Mouse (Mus musculus) heart, embryonic 13.5 days (tissue): ENCODE data around the gene Tap2. TPM values are rescaled to one million over a fixed set of nuclear protein-coding genes. Genes with fewer than 3 reads are reported as not detected.

Experiments used
- ATAC-seq: fragments of 200-750 bp; cut with Nextera tagmentation; 2 replicates; pipeline ENCODE4 v1.8.0; 2017; ENCODE audit warnings: moderate TSS enrichment; ENCODE audit not compliant: insufficient number of reproducible peaks, low FRiP score, low TSS enrichment; ENCODE audit errors: extremely low read depth
- H3K27ac ChIP-seq: fragments of 300-500 bp; sonication (generic); replicated peaks from 2 replicates; pipeline ENCODE4 v1.5.1; 2015; ENCODE audit warnings: moderate library complexity, mild to moderate bottlenecking, inconsistent platforms
- H3K27me3 ChIP-seq: fragments of 300-500 bp; sonication (generic); replicated peaks from 2 replicates; pipeline ENCODE4 v1.6.1; 2015; ENCODE audit warnings: mild to moderate bottlenecking, inconsistent platforms
- H3K36me3 ChIP-seq: fragments of 300-500 bp; sonication (generic); 2 replicates; pipeline ENCODE4 v1.6.1; 2015; ENCODE audit warnings: mild to moderate bottlenecking, inconsistent platforms
- H3K4me1 ChIP-seq: fragments of 300-500 bp; sonication (generic); 2 replicates; pipeline ENCODE4 v1.6.1; 2015; ENCODE audit warnings: inconsistent platforms
- H3K4me2 ChIP-seq: fragments of 300-500 bp; sonication (generic); 2 replicates; pipeline ENCODE4 v1.6.1; 2015; ENCODE audit warnings: inconsistent platforms, mild to moderate bottlenecking, moderate library complexity
- H3K4me3 ChIP-seq: fragments of 300-500 bp; sonication (generic); 2 replicates; pipeline ENCODE4 v1.5.1; 2015; ENCODE audit warnings: moderate library complexity, mild to moderate bottlenecking, inconsistent platforms
- H3K9ac ChIP-seq: fragments of 300-500 bp; sonication (generic); 2 replicates; pipeline ENCODE4 v1.6.1; 2015; ENCODE audit warnings: inconsistent platforms, mild to moderate bottlenecking, moderate library complexity
- H3K9me3 ChIP-seq: fragments of 300-500 bp; sonication (generic); 2 replicates; pipeline ENCODE4 v1.6.1; 2016; ENCODE audit warnings: inconsistent platforms
- WGBS: fragments of 180-500 bp; shearing (Covaris S2); methylation state at CpG from one replicate; pipeline ENCODE4 v1.1.7; 2015; ENCODE audit warnings: mixed read lengths; 5-methylcytosine and 5-hydroxymethylcytosine counted together
- polyA plus RNA-seq: library from polyadenylated mRNA; unstranded; fragments of >200 nt; fragmentation: Nextera tagmentation; extraction: Ambion mirVana; gene quantifications from 2 replicates; pipeline ENCODE4 v1.2.1, GENCODE M21; 2015

The Tap2 gene
- polyA plus RNA-seq, 1 experiment from 2014 or later: 1.8 TPM

- no peak within 1 kb of the TSS for H3K27ac ChIP-seq
- no peaks in the 10 kb centered on the region for H3K36me3 ChIP-seq
- 4% methylated on average over 41 of the region's 41 CpGs for WGBS
- no peak; the same call in 1 of the 2 replicates for ATAC-seq
- peak within 1 kb of the TSS; percentile 71 for H3K9ac ChIP-seq
- H3K4me2 ChIP-seq: peak within 1 kb of the TSS; percentile 70
- peaks cover 10% of the 10 kb centered on the region for H3K4me1 ChIP-seq
- H3K27me3 ChIP-seq: peaks cover 95% of the 10 kb centered on the region
- no peaks in the 10 kb centered on the region for H3K9me3 ChIP-seq
- H3K4me3 ChIP-seq: peak within 1 kb of the TSS; percentile 58
Observed at GRCm38 (mm10) chr17:34196941-34197894, 6.1 kb upstream of the Tap2 start, which contains the start of gene Psmb8. Gene Psmb8 (plus strand): TSS chr17:34197721.

- Histone ChIP-seq H3K4me3 (peak overlapping the region; percentile 58), H3K4me2 (peak overlapping the region; percentile 70), H3K27ac (no peak overlapping the region), H3K9ac (peak overlapping the region; percentile 71), H3K36me3 (no peaks in the 10 kb centered on the region), H3K27me3 (peaks cover 92% of the 10 kb centered on the region), H3K4me1 (peaks cover 10% of the 10 kb centered on the region), H3K9me3 (no peaks in the 10 kb centered on the region)
- no peak for ATAC-seq
- WGBS: 2% methylated on average over 32 of the region's 32 CpGs
Observed at GRCm38 (mm10) chr17:34197904-34198520, 5.3 kb upstream of the Tap2 start.

GRCm38 (mm10) chr17:34198521-34198912 is 4.8 kb upstream of the Tap2 start:
- no peak overlapping the region for H3K27ac ChIP-seq
- WGBS: 10% methylated on average over 11 of the region's 11 CpGs
- H3K9ac ChIP-seq: peak overlapping the region; percentile 71

GRCm38 (mm10) chr17:34199050-34199619 is 4.2 kb upstream of the Tap2 start:
- H3K36me3 ChIP-seq: no peaks in the 10 kb centered on the region
- H3K4me3 ChIP-seq: no peak overlapping the region
- peaks cover 10% of the 10 kb centered on the region for H3K4me1 ChIP-seq
- no peaks in the 10 kb centered on the region for H3K9me3 ChIP-seq
- no peak overlapping the region for H3K9ac ChIP-seq
- H3K4me2 ChIP-seq: no peak overlapping the region
- H3K27ac ChIP-seq: no peak overlapping the region
- ATAC-seq: no peak
- peaks cover 91% of the 10 kb centered on the region for H3K27me3 ChIP-seq
- 59% methylated on average over 12 of the region's 12 CpGs for WGBS

More at GRCm38 (mm10) chr17:34198521-34198912, 4.8 kb upstream of the Tap2 start:
- Histone ChIP-seq H3K4me1 (peaks cover 10% of the 10 kb centered on the region), H3K36me3 (no peaks in the 10 kb centered on the region), H3K9me3 (no peaks in the 10 kb centered on the region), H3K4me2 (peak overlapping the region; percentile 70), H3K4me3 (peak overlapping the region; percentile 58), H3K27me3 (peaks cover 92% of the 10 kb centered on the region)
- no peak for ATAC-seq

- Histone ChIP-seq H3K9ac (no peak overlapping the region), H3K4me2 (no peak overlapping the region), H3K4me3 (no peak overlapping the region), H3K27me3 (peaks cover 87% of the 10 kb centered on the region), H3K27ac (no peak overlapping the region), H3K4me1 (peaks cover 12% of the 10 kb centered on the region), H3K9me3 (no peaks in the 10 kb centered on the region), H3K36me3 (no peaks in the 10 kb centered on the region)
- ATAC-seq: no peak
- 81% methylated on average over 10 of the region's 10 CpGs for WGBS
Observed at GRCm38 (mm10) chr17:34200047-34200446, 3.3 kb upstream of the Tap2 start.

- H3K4me2 ChIP-seq: no peak overlapping the region
- no peak overlapping the region for H3K27ac ChIP-seq
- peaks cover 87% of the 10 kb centered on the region for H3K27me3 ChIP-seq
- H3K9me3 ChIP-seq: no peaks in the 10 kb centered on the region
- H3K9ac ChIP-seq: no peak overlapping the region
- peaks cover 19% of the 10 kb centered on the region for H3K4me1 ChIP-seq
- no peak for ATAC-seq
- H3K4me3 ChIP-seq: no peak overlapping the region
- WGBS: 80% methylated on average over 16 of the region's 16 CpGs
- no peaks in the 10 kb centered on the region for H3K36me3 ChIP-seq
Observed at GRCm38 (mm10) chr17:34200772-34201505, 2.4 kb upstream of the Tap2 start.

DNA sequence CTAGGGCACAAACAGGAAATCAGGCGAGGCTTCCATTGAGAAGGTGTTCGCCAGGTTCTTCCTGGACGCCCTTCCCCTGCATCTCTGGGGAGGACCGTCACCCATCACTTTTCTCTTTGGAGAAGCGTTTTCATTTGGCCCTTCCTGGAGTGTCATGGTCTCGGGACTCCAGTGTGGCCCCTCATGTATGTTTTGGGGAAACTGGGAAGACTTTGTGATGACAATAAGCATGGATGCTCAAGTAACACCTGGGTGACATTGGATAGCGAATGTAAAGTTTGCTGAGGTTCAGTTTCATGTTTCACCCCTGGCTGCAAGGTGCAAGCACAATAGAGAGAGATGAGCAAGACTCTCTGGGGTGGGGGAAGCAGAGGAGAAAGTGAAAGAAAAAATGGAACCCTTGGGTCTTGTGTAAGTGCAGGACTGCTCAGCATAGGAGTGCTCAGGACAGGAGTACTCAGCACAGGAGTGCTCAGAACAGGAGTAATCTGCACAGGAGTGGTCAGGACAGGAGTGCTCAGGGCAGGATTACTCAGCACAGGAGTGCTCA is 1.7 kb upstream of the Tap2 start:
- ATAC-seq: no peak
- Histone ChIP-seq H3K27me3 (peaks cover 87% of the 10 kb centered on the region), H3K36me3 (no peaks in the 10 kb centered on the region), H3K9ac (no peak overlapping the region), H3K9me3 (no peaks in the 10 kb centered on the region), H3K4me1 (peaks cover 19% of the 10 kb centered on the region), H3K27ac (no peak overlapping the region), H3K4me2 (no peak overlapping the region), H3K4me3 (no peak overlapping the region)
- WGBS: 66% methylated on average over 7 of the region's 7 CpGs

GRCm38 (mm10) chr17:34202760-34203442 is 426 bp upstream of the Tap2 start:
- H3K36me3 ChIP-seq: no peaks in the 10 kb centered on the region
- peaks cover 15% of the 10 kb centered on the region for H3K4me1 ChIP-seq
- peaks cover 83% of the 10 kb centered on the region for H3K27me3 ChIP-seq
- ATAC-seq: no peak
- WGBS: 71% methylated on average over 4 of the region's 4 CpGs
- no peak overlapping the region for H3K27ac ChIP-seq
- no peak overlapping the region for H3K9ac ChIP-seq
- no peaks in the 10 kb centered on the region for H3K9me3 ChIP-seq
- no peak overlapping the region for H3K4me2 ChIP-seq
- H3K4me3 ChIP-seq: no peak overlapping the region

DNA sequence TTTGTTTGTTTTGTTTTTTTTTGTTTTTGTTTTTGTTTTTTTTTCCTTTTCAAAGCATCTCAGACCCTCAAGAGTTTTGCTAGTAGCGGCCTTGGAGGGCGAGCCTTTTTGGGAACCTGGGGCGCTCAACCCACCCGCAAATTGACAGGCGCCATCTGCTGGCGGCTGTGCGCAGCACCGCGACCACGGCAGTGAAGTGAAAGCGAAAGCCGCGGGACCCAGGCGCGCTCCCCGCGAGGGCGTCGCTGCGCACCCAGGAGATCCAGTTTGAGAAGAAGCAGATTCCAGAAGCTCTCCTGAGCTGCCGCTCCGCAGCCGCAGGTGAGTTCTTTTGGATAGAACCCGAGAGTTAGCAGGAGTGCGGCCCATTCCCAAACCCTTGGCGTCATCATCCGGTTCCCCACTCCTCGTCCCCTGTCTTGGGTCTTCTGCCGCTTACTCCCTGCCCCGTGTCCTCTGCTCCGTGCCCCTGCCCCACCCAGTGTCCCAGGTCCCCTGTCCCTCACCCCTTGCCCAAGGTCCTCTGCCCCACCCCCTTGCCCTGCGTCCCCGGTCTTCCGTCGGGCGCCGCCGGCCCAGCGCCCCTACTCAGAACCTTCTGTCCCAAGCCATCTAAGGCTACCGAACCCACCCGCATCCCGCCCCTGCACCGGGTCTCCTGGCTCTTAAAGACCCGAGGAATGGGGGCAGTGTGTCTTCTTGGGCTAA is 1.1 kb downstream of the Tap2 start:
- Histone ChIP-seq H3K4me3 (peak overlapping the region; percentile 86), H3K4me1 (peaks cover 9% of the 10 kb centered on the region), H3K9ac (peak overlapping the region; percentile 87), H3K9me3 (no peaks in the 10 kb centered on the region), H3K27ac (no peak overlapping the region), H3K27me3 (peaks cover 83% of the 10 kb centered on the region), H3K36me3 (no peaks in the 10 kb centered on the region), H3K4me2 (peak overlapping the region; percentile 99)
- 0 out of 2 replicates have a peak, but pooled peaks have one; percentile 22 for ATAC-seq
- under 1% methylated on average over 44 of the region's 44 CpGs for whole genome bisulfite sequencing
